Mouse (Mus musculus) cerebellum, adult 11-12 months (tissue): ENCODE results near the gene Pomt2.

Experiments used
- DNase-seq: peaks from one replicate; pipeline ENCODE4 v3.0.0; 2022

Pomt2 gene

GRCm38 (mm10) chr12:87121918-87122589, 25.7 kb downstream of the Pomt2 start:
- no peak for DNase-seq

- DNase-seq: no peak
Observed at GRCm38 (mm10) chr12:87107357-87107977, 40.3 kb downstream of the Pomt2 start.

- no peak for DNase-seq
Observed at GRCm38 (mm10) chr12:87104796-87105195, 43.0 kb downstream of the Pomt2 start.

- DNase-seq: no peak
Observed at GRCm38 (mm10) chr12:87103471-87103870, 44.3 kb downstream of the Pomt2 start.

GRCm38 (mm10) chr12:87102165-87102631, 45.6 kb downstream of the Pomt2 start, which contains the start of gene Ngb:
TSS of gene Ngb (minus strand) at chr12:87102539.
- DNase-seq: no peak

GRCm38 (mm10) chr12:87100331-87100730, 47.4 kb downstream of the Pomt2 start:
- no peak for DNase-seq

- no peak for DNase-seq
Observed at GRCm38 (mm10) chr12:87093671-87094070, 54.1 kb downstream of the Pomt2 start.

GRCm38 (mm10) chr12:87093249-87093648, 54.5 kb downstream of the Pomt2 start:
- DNase-seq: peak; percentile 46

GRCm38 (mm10) chr12:87091916-87092315, 55.9 kb downstream of the Pomt2 start:
- DNase-seq: no peak

- no peak for DNase-seq
Observed at GRCm38 (mm10) chr12:87089701-87090100, 58.1 kb downstream of the Pomt2 start.

- DNase-seq: no peak
Observed at GRCm38 (mm10) chr12:87089255-87089654, 58.5 kb downstream of the Pomt2 start.

- DNase-seq: no peak
Observed at GRCm38 (mm10) chr12:87088331-87088730, 59.4 kb downstream of the Pomt2 start.

GRCm38 (mm10) chr12:87087236-87087635, 60.5 kb downstream of the Pomt2 start:
- no peak for DNase-seq

GRCm38 (mm10) chr12:87082797-87083196, 65.0 kb downstream of the Pomt2 start:
- no peak for DNase-seq

- no peak for DNase-seq
Observed at GRCm38 (mm10) chr12:87076610-87077009, 71.2 kb downstream of the Pomt2 start.

GRCm38 (mm10) chr12:87070520-87070919, 77.2 kb downstream of the Pomt2 start:
- no peak for DNase-seq

- no peak for DNase-seq
Observed at GRCm38 (mm10) chr12:87066429-87066828, 81.3 kb downstream of the Pomt2 start.

GRCm38 (mm10) chr12:87065446-87065845, 82.3 kb downstream of the Pomt2 start:
- peak; percentile 42 for DNase-seq

GRCm38 (mm10) chr12:87057066-87057465, 90.7 kb downstream of the Pomt2 start:
- no peak for DNase-seq
